Comparison of ENCODE assay signal across 8 mouse cellular contexts in genomic region chrX:157644300-157644699, GRCm38 (mm10). TPM values are rescaled to one million over a fixed set of nuclear protein-coding genes. Genes with fewer than 3 reads are reported as not detected.
DNase-seq lines count a peak whose midpoint lies in the region; ATAC-seq and TF ChIP-seq lines count a peak whose summit lies in the region.

No protein-coding gene starts in this region.

- H3K27me3 ChIP-seq in forebrain, embryonic 11.5 days (ENCODE audit: control insufficient read depth, insufficient read depth, low read length): no peaks in the 10 kb centered on the region
- no peaks in the 10 kb centered on the region for H3K27me3 ChIP-seq in kidney, adult 2 months (replicated peaks; ENCODE audit: control insufficient read depth, insufficient read depth, low read length)
- H3K27me3 ChIP-seq in limb, embryonic 14.5 days (ENCODE audit: control insufficient read depth, insufficient read depth, low read length): 0 out of 2 replicates have a peak, but pooled peaks cover 3% of the 10 kb centered on the region

- H3K36me3 ChIP-seq in forebrain, embryonic 11.5 days (ENCODE audit: control insufficient read depth, insufficient read depth, low read length): no peaks in the 10 kb centered on the region
- no peaks in the 10 kb centered on the region for H3K36me3 ChIP-seq in kidney, adult 2 months (ENCODE audit: control insufficient read depth, insufficient read depth, low read length)
- H3K36me3 ChIP-seq in limb, embryonic 14.5 days (ENCODE audit: control insufficient read depth, insufficient read depth, low read length): no peaks in the 10 kb centered on the region

- WGBS in bone marrow, adult 2 months: 10% methylated on average over 3 of the region's 3 CpGs
- WGBS in forebrain, embryonic 11.5 days: 18% methylated on average over 3 of the region's 3 CpGs
- WGBS in kidney, adult 2 months: 3% methylated on average over 3 of the region's 3 CpGs
- 25% methylated on average over 3 of the region's 3 CpGs for WGBS in limb, embryonic 14.5 days

- DNase-seq in 3T3-L1 (ENCODE audit: low read depth, low spot score): peak; percentile 68
- peak; percentile 63 for DNase-seq in CD4-positive, CD25-positive, alpha-beta regulatory T cell, adult 2 months (ENCODE audit: low read depth, low spot score)
- peak; percentile 63 for DNase-seq in forebrain, embryonic 11.5 days (ENCODE audit: low spot score)
- DNase-seq in kidney, adult 2 months: peak; percentile 39
- DNase-seq in limb, embryonic 14.5 days (ENCODE audit: low spot score): peak; percentile 14
- peak; percentile 8 for DNase-seq in retina, adult 2 months (ENCODE audit: low read depth, low spot score)

- no peaks in the 10 kb centered on the region for H3K9me3 ChIP-seq in forebrain, embryonic 11.5 days (ENCODE audit: control insufficient read depth, low read length)
- no peaks in the 10 kb centered on the region for H3K9me3 ChIP-seq in limb, embryonic 14.5 days (ENCODE audit: control insufficient read depth, low read length)

- no peak overlapping the region for H3K4me3 ChIP-seq in bone marrow, adult 2 months (replicated peaks; ENCODE audit: control insufficient read depth, low read depth, low read length)
- H3K4me3 ChIP-seq in forebrain, embryonic 11.5 days (ENCODE audit: low read depth, low read length): no peak overlapping the region
- no peak overlapping the region for H3K4me3 ChIP-seq in kidney, adult 2 months (ENCODE audit: insufficient read depth, low read depth, low read length)
- no peak overlapping the region for H3K4me3 ChIP-seq in limb, embryonic 14.5 days (replicated peaks; ENCODE audit: low read length)

- peak; percentile 39 for ATAC-seq in forebrain, embryonic 11.5 days (replicated peaks; ENCODE audit: low FRiP score)
- ATAC-seq in limb, embryonic 14.5 days (ENCODE audit: low FRiP score, low read depth): no peak
- ATAC-seq in inflammation-experienced regulatory T-cells, adult 6 months: no peak

- H3K9ac ChIP-seq in forebrain, embryonic 11.5 days (ENCODE audit: low read length): no peak overlapping the region
- no peak overlapping the region for H3K9ac ChIP-seq in limb, embryonic 14.5 days (ENCODE audit: low read depth, low read length, severe bottlenecking)

- TF ChIP-seq POLR2A in bone marrow, adult 2 months (IDR thresholded peaks at IDR 0.05; ENCODE audit: borderline replicate concordance, control insufficient read depth, low read depth, low read length): no peak
- TF ChIP-seq POLR2A in kidney, adult 2 months (IDR thresholded peaks at IDR 0.05; ENCODE audit: low read depth, low read length): no peak
- no peak for TF ChIP-seq POLR2A in limb, embryonic 14.5 days (IDR thresholded peaks at IDR 0.05; ENCODE audit: borderline replicate concordance, extremely low read depth, insufficient read depth, insufficient read length)

- no peaks in the 10 kb centered on the region for H3K4me1 ChIP-seq in bone marrow, adult 2 months (ENCODE audit: control insufficient read depth, insufficient read depth, low read length)
- no peaks in the 10 kb centered on the region for H3K4me1 ChIP-seq in forebrain, embryonic 11.5 days (replicated peaks; ENCODE audit: control insufficient read depth, insufficient read depth, low read length)
- no peaks in the 10 kb centered on the region for H3K4me1 ChIP-seq in kidney, adult 2 months (ENCODE audit: control insufficient read depth, insufficient read depth, low read length)
- no peaks in the 10 kb centered on the region for H3K4me1 ChIP-seq in limb, embryonic 14.5 days (ENCODE audit: control insufficient read depth, insufficient read depth, low read length)

- no peak overlapping the region for H3K4me2 ChIP-seq in forebrain, embryonic 11.5 days (ENCODE audit: low read depth, low read length, severe bottlenecking)
- no peak overlapping the region for H3K4me2 ChIP-seq in limb, embryonic 14.5 days (replicated peaks; ENCODE audit: low read depth, low read length, severe bottlenecking)

- peak; percentile 72 for TF ChIP-seq CTCF in bone marrow, adult 2 months (IDR thresholded peaks at IDR 0.05; ENCODE audit: control insufficient read depth, insufficient read depth, low read length)
- peak; percentile 84 for TF ChIP-seq CTCF in kidney, adult 2 months (conservative IDR thresholded peaks at IDR 0.05; ENCODE audit: insufficient read depth, insufficient read length, low read depth, low read length)

- no peak overlapping the region for H3K27ac ChIP-seq in bone marrow, adult 2 months (ENCODE audit: control insufficient read depth, insufficient read depth, low read depth, low read length, poor library complexity)
- H3K27ac ChIP-seq in forebrain, embryonic 11.5 days (ENCODE audit: low read depth, low read length): no peak overlapping the region
- no peak overlapping the region for H3K27ac ChIP-seq in kidney, adult 2 months (ENCODE audit: insufficient read depth, low read depth, low read length)
- no peak overlapping the region for H3K27ac ChIP-seq in limb, embryonic 14.5 days (replicated peaks; ENCODE audit: low read depth, low read length)

RNA-seq across cellular contexts. Expression of gene Mbtps2, which starts 45.8 kb away (rescaled TPM):
- polyA plus RNA-seq in bone marrow, adult 2 months (2011; ENCODE audit: insufficient read depth, insufficient read length, low replicate concordance, missing spikeins): 3.5 and 6.1 TPM in 2 replicates
- polyA plus RNA-seq in forebrain, embryonic 11.5 days (2014; fragmentation: Nextera tagmentation; extraction: Ambion mirVana): 21.8 and 30.7 TPM in 2 replicates
- 5.9 and 11.3 TPM in 2 replicates for polyA plus RNA-seq in kidney, adult 2 months (2012; rRNA removed)
- polyA plus RNA-seq in limb, embryonic 14.5 days (2012; rRNA removed): 28.5 and 40.2 TPM in 2 replicates
- 18.7 and 22.1 TPM in 2 replicates for polyA plus RNA-seq in limb, embryonic 14.5 days (2014; fragmentation: Nextera tagmentation; extraction: Ambion mirVana)
- 10 to 100 TPM; 13.2 to 19.5 (median 18.1) TPM for polyA plus RNA-seq in inflammation-experienced regulatory T-cells, adult 6 months (2017; shearing (Covaris generic))

RNA-seq across cellular contexts. Expression of gene Smpx, which starts 54.4 kb away (rescaled TPM):
- not detected in 2 replicates for polyA plus RNA-seq in bone marrow, adult 2 months (2011; ENCODE audit: insufficient read depth, insufficient read length, low replicate concordance, missing spikeins)
- not detected in 2 replicates for polyA plus RNA-seq in forebrain, embryonic 11.5 days (2014; fragmentation: Nextera tagmentation; extraction: Ambion mirVana)
- polyA plus RNA-seq in kidney, adult 2 months (2012; rRNA removed): 0.62 and 3.3 TPM in 2 replicates
- polyA plus RNA-seq in limb, embryonic 14.5 days (2012; rRNA removed): 19.7 and 29.7 TPM in 2 replicates
- 32.4 and 44.8 TPM in 2 replicates for polyA plus RNA-seq in limb, embryonic 14.5 days (2014; fragmentation: Nextera tagmentation; extraction: Ambion mirVana)
- not detected for polyA plus RNA-seq in inflammation-experienced regulatory T-cells, adult 6 months (2017; shearing (Covaris generic))

Comparison
In these comparisons a context has a peak if more than half of its experiments do, and no peak if none do; other contexts are left out.
1. DNase-seq: peak in every context shown above with its lines; median percentile 68 in 3T3-L1; 63 in CD4-positive, CD25-positive, alpha-beta regulatory T cell, adult 2 months; 63 in forebrain, embryonic 11.5 days; 39 in kidney, adult 2 months; 14 in limb, embryonic 14.5 days; 8 in retina, adult 2 months.